Mouse (Mus musculus) thymus, adult 18-20 months (tissue): ENCODE results near the gene Sgce.
"Not testable (repeated sequence)": the region's sequence is repeated elsewhere in the genome, so short reads cannot be mapped to it uniquely, and the experiment has no call there.

Experiments used
- DNase-seq, 2 experiments: peaks; one replicate each; pipeline ENCODE4 v3.0.0; 2022; ENCODE audit warnings: mixed read lengths in 2 of 2

The Sgce gene

GRCm38 (mm10) chr6:4746696-4747439, at the start of gene Sgce, which contains the start of gene Peg10:
Gene Sgce (minus strand): TSS chr6:4747207.
Gene Peg10 (plus strand): TSS chr6:4747306.
- DNase-seq = peak; percentile 13 to 19

- DNase-seq = no peak
Measured at GRCm38 (mm10) chr6:4796281-4796680, 49.3 kb upstream of the Sgce start.

- no peak for DNase-seq
Measured at GRCm38 (mm10) chr6:4762252-4762651, 15.2 kb upstream of the Sgce start.

- DNase-seq = not testable (repeated sequence)
Measured at GRCm38 (mm10) chr6:4761415-4762142, 14.6 kb upstream of the Sgce start.

GRCm38 (mm10) chr6:4754886-4755285, 7.9 kb upstream of the Sgce start:
- no peak for DNase-seq

GRCm38 (mm10) chr6:4754286-4754685, 7.3 kb upstream of the Sgce start:
- DNase-seq = no peak

GRCm38 (mm10) chr6:4751355-4751754, 4.3 kb upstream of the Sgce start:
- no peak for DNase-seq

GRCm38 (mm10) chr6:4749091-4749490, 2.1 kb upstream of the Sgce start:
- DNase-seq = peak; percentile 75 to 78

GRCm38 (mm10) chr6:4748506-4748961, 1.5 kb upstream of the Sgce start:
- no peak for DNase-seq

- no peak for DNase-seq
Measured at GRCm38 (mm10) chr6:4747677-4748505, 884 bp upstream of the Sgce start.

- DNase-seq = no peak
Measured at GRCm38 (mm10) chr6:4746036-4746695, 841 bp downstream of the Sgce start.

GRCm38 (mm10) chr6:4740511-4740910, 6.5 kb downstream of the Sgce start:
- DNase-seq = no peak

- no peak for DNase-seq
Measured at GRCm38 (mm10) chr6:4739522-4740355, 7.3 kb downstream of the Sgce start.

- no peak for DNase-seq
Measured at GRCm38 (mm10) chr6:4738717-4739116, 8.3 kb downstream of the Sgce start.

GRCm38 (mm10) chr6:4738034-4738629, 8.9 kb downstream of the Sgce start:
- DNase-seq = no peak

GRCm38 (mm10) chr6:4736372-4736771, 10.6 kb downstream of the Sgce start:
- DNase-seq = no peak

GRCm38 (mm10) chr6:4733208-4733607, 13.8 kb downstream of the Sgce start:
- DNase-seq = no peak

- DNase-seq = no peak
Measured at GRCm38 (mm10) chr6:4731675-4732074, 15.3 kb downstream of the Sgce start.

- no peak for DNase-seq
Measured at GRCm38 (mm10) chr6:4728305-4728704, 18.7 kb downstream of the Sgce start.

GRCm38 (mm10) chr6:4723998-4724757, 22.8 kb downstream of the Sgce start:
- DNase-seq = no peak
